Mouse (Mus musculus) brain, embryonic 14.5 days (tissue): ENCODE data around the gene Ttll11.

Experiments used
- CTCF ChIP-seq: fragments of 200-500 bp; IDR thresholded peaks from 2 replicates; pipeline ENCODE4 v1.5.1; 2012; ENCODE audit warnings: inconsistent platforms, mild to moderate bottlenecking, moderate library complexity, borderline replicate concordance; ENCODE audit not compliant: insufficient read depth, insufficient read length; ENCODE audit errors: extremely low read depth
- POLR2A ChIP-seq: fragments of 200-500 bp; IDR thresholded peaks from 2 replicates; pipeline ENCODE4 v1.6.1; 2012; ENCODE audit warnings: mild to moderate bottlenecking, inconsistent platforms, borderline replicate concordance; ENCODE audit not compliant: poor library complexity, insufficient read depth, insufficient read length, severe bottlenecking; ENCODE audit errors: extremely low read depth

DNA sequence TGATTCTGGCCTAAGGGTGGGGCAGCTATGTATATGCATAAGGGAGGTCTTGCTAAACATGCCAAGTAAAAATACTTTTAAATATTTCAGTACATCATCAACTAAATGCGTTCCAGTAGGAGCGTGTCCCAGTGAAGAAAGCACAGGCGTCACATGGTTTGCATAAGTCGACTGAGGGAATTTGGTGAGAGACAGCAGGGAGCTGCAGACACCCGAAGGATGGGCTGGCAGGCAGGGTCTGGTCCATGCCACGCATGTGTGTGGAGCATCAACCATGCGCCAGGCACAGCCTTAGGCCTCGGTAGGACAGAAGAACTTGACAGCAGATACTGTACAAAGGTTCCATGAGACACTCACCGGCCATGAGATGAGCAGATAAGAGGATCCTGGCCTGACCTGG, 202.8 kb downstream of the Ttll11 start:
- TF ChIP-seq POLR2A: no peak
- no peak for TF ChIP-seq CTCF
